Mouse (Mus musculus): Measurements from ENCODE around the gene Cdh12. TPM values are rescaled to one million over a fixed set of nuclear protein-coding genes. Genes with fewer than 3 reads are reported as not detected.
A peak's percentile ranks its signal among the peaks of the same experiment; 100 is the strongest.

Gene Cdh12
- total RNA-seq, 1 experiment = not detected

DNA sequence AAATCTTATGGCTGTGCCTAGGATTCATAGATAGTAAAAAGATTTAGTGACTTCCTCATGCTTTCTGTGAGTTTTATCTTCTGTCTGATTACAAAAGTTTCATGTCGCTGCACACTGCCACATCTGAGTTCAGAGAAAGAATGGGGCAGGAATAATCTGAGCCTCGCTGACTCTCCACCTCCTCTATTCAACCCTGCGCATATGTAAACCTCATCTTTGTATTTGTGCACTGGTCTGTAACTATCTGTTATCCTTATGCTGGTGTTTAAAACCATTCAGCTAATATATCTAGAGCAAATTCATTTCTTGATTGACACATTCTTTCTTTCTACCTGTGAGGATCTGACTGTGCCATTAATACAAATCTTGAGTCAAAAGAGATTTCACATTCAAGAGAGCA, 944.0 kb downstream of the Cdh12 start:
- Histone ChIP-seq H3K4me1 (ENCODE audit: control insufficient read depth in 2 of 2, insufficient read depth in 2 of 2, low read length in 2 of 2, poor library complexity in 1 of 2) (no peaks in the 10 kb centered on the region), H3K36me3 (ENCODE audit: control insufficient read depth, insufficient read depth, low read length, poor library complexity, severe bottlenecking) (no peaks in the 10 kb centered on the region), H3K4me3 (ENCODE audit: insufficient read depth in 1 of 2, low read depth in 1 of 2, low read length in 2 of 2, poor library complexity in 1 of 2, severe bottlenecking in 1 of 2) (no peak overlapping the region), H3K27ac (ENCODE audit: insufficient read depth, low read depth, low read length, poor library complexity, severe bottlenecking) (no peak overlapping the region), H3K9ac (ENCODE audit: insufficient read depth, low read depth, low read length, poor library complexity, severe bottlenecking) (no peak overlapping the region), H3K9me3 (ENCODE audit: control insufficient read depth, insufficient read depth, low read depth, low read length) (no peaks in the 10 kb centered on the region)
- TF ChIP-seq ZC3H11A (IDR thresholded peaks at IDR 0.05; ENCODE audit: borderline replicate concordance, low read depth, low read length) (no peak), MAFK (IDR thresholded peaks at IDR 0.05; ENCODE audit: insufficient read depth, low read depth, low read length) (no peak), CHD2 (IDR thresholded peaks at IDR 0.05; ENCODE audit: low read depth, low read length) (no peak), ZNF384 (IDR thresholded peaks at IDR 0.05; ENCODE audit: low read depth, low read length) (no peak), HCFC1 (IDR thresholded peaks at IDR 0.05; ENCODE audit: borderline replicate concordance, insufficient read depth, low read length) (no peak)
- in situ Hi-C loops (cut with MboI; ENCODE audit: low sequenced_read_pairs in 2 of 2, unreplicated experiment in 2 of 2) = no loop called here
- DNase-seq (ENCODE audit: low read depth, low spot score) = no peak

DNA sequence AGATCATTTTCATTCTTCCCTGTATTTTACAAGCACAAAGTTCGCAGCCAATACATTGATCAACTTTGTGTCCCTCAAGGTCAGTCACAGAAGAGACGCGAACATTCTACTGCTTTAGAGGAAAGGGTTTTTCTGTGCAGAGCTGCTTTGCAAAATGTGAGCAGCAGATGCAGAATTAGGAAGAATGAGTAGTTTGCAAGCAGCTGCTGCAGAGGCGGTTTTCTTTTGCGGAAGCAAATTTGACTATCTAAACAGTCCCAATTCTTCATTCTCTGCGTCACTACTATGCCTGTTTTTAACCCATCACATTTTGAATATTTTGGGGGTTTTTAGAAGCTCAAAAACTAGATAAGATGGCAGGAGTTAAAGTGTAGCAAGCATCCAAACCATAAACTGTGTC, 956.1 kb downstream of the Cdh12 start:
- Histone ChIP-seq H3K4me1 (ENCODE audit: control insufficient read depth in 2 of 2, insufficient read depth in 2 of 2, low read length in 2 of 2, poor library complexity in 1 of 2) (no peaks in the 10 kb centered on the region), H3K27ac (ENCODE audit: insufficient read depth, low read depth, low read length, poor library complexity, severe bottlenecking) (no peak overlapping the region), H3K36me3 (ENCODE audit: control insufficient read depth, insufficient read depth, low read length, poor library complexity, severe bottlenecking) (no peaks in the 10 kb centered on the region), H3K4me3 (ENCODE audit: insufficient read depth in 1 of 2, low read depth in 1 of 2, low read length in 2 of 2, poor library complexity in 1 of 2, severe bottlenecking in 1 of 2) (no peak overlapping the region), H3K9me3 (ENCODE audit: control insufficient read depth, insufficient read depth, low read depth, low read length) (no peaks in the 10 kb centered on the region), H3K9ac (ENCODE audit: insufficient read depth, low read depth, low read length, poor library complexity, severe bottlenecking) (no peak overlapping the region)
- no peak for DNase-seq (ENCODE audit: low read depth, low spot score)
- TF ChIP-seq CHD2 (IDR thresholded peaks at IDR 0.05; ENCODE audit: low read depth, low read length) = no peak
- TF ChIP-seq ZC3H11A (IDR thresholded peaks at IDR 0.05; ENCODE audit: borderline replicate concordance, low read depth, low read length) = no peak
- TF ChIP-seq HCFC1 (IDR thresholded peaks at IDR 0.05; ENCODE audit: borderline replicate concordance, insufficient read depth, low read length) = no peak
- TF ChIP-seq MAFK (IDR thresholded peaks at IDR 0.05; ENCODE audit: insufficient read depth, low read depth, low read length) = no peak
- TF ChIP-seq ZNF384 (IDR thresholded peaks at IDR 0.05; ENCODE audit: low read depth, low read length) = no peak
- in situ Hi-C loops (cut with MboI; ENCODE audit: low sequenced_read_pairs in 2 of 2, unreplicated experiment in 2 of 2) = no loop called here

GRCm38 (mm10) chr15:21407324-21408044, 958.4 kb downstream of the Cdh12 start:
- Histone ChIP-seq H3K9me3 (ENCODE audit: control insufficient read depth, insufficient read depth, low read depth, low read length) (no peaks in the 10 kb centered on the region), H3K36me3 (ENCODE audit: control insufficient read depth, insufficient read depth, low read length, poor library complexity, severe bottlenecking) (no peaks in the 10 kb centered on the region), H3K9ac (ENCODE audit: insufficient read depth, low read depth, low read length, poor library complexity, severe bottlenecking) (no peak overlapping the region), H3K27ac (ENCODE audit: insufficient read depth, low read depth, low read length, poor library complexity, severe bottlenecking) (no peak overlapping the region), H3K4me3 (ENCODE audit: insufficient read depth in 1 of 2, low read depth in 1 of 2, low read length in 2 of 2, poor library complexity in 1 of 2, severe bottlenecking in 1 of 2) (no peak overlapping the region), H3K4me1 (ENCODE audit: control insufficient read depth in 2 of 2, insufficient read depth in 2 of 2, low read length in 2 of 2, poor library complexity in 1 of 2) (no peaks in the 10 kb centered on the region)
- in situ Hi-C loops (cut with MboI; ENCODE audit: low sequenced_read_pairs in 2 of 2, unreplicated experiment in 2 of 2) = no loop called here
- TF ChIP-seq ZC3H11A (IDR thresholded peaks at IDR 0.05; ENCODE audit: borderline replicate concordance, low read depth, low read length) = peak; percentile 58
- TF ChIP-seq ZNF384 (IDR thresholded peaks at IDR 0.05; ENCODE audit: low read depth, low read length) = peak; percentile 86
- no peak for TF ChIP-seq CHD2 (IDR thresholded peaks at IDR 0.05; ENCODE audit: low read depth, low read length)
- peak; percentile 33 for DNase-seq (ENCODE audit: low read depth, low spot score)

DNA sequence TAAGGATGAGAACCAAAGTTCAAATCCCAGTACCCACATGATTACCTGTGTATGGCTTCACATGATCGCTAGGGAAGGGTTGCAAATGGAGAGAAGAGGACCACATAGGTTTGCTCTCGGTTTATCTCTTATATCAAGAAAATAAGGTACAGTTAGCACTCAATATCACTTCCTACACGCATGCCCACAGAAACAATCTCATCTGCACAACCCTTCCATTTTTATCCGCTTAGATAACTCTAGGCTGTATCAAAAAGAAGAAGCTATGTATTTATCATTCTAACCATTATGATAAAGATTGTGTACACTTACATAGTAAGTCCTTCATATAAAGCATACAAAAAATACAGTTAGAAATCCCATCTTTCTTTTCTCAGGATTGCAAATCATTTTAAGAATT, 988.3 kb downstream of the Cdh12 start:
- Histone ChIP-seq H3K9ac (ENCODE audit: insufficient read depth, low read depth, low read length, poor library complexity, severe bottlenecking) (no peak overlapping the region), H3K9me3 (ENCODE audit: control insufficient read depth, insufficient read depth, low read depth, low read length) (no peaks in the 10 kb centered on the region), H3K36me3 (ENCODE audit: control insufficient read depth, insufficient read depth, low read length, poor library complexity, severe bottlenecking) (no peaks in the 10 kb centered on the region), H3K4me3 (ENCODE audit: insufficient read depth in 1 of 2, low read depth in 1 of 2, low read length in 2 of 2, poor library complexity in 1 of 2, severe bottlenecking in 1 of 2) (no peak overlapping the region), H3K27ac (ENCODE audit: insufficient read depth, low read depth, low read length, poor library complexity, severe bottlenecking) (no peak overlapping the region), H3K4me1 (ENCODE audit: control insufficient read depth in 2 of 2, insufficient read depth in 2 of 2, low read length in 2 of 2, poor library complexity in 1 of 2) (no peaks in the 10 kb centered on the region)
- in situ Hi-C loops (cut with MboI; ENCODE audit: low sequenced_read_pairs in 2 of 2, unreplicated experiment in 2 of 2) = no loop called here
- DNase-seq (ENCODE audit: low read depth, low spot score) = no peak
- TF ChIP-seq CHD2 (IDR thresholded peaks at IDR 0.05; ENCODE audit: low read depth, low read length) = no peak
- no peak for TF ChIP-seq HCFC1 (IDR thresholded peaks at IDR 0.05; ENCODE audit: borderline replicate concordance, insufficient read depth, low read length)
- TF ChIP-seq ZC3H11A (IDR thresholded peaks at IDR 0.05; ENCODE audit: borderline replicate concordance, low read depth, low read length) = no peak
- no peak for TF ChIP-seq MAFK (IDR thresholded peaks at IDR 0.05; ENCODE audit: insufficient read depth, low read depth, low read length)
- TF ChIP-seq ZNF384 (IDR thresholded peaks at IDR 0.05; ENCODE audit: low read depth, low read length) = no peak

Measured in ES-E14 (cell line).